Comparison of ENCODE assay signal across 9 mouse cellular contexts in genomic region chr15:36895031-36895430, GRCm38 (mm10).
"Had no signal": no experiment of that assay in that cellular context is flagged by ENCODE, and none has a peak within 500 bp of the region (broad histone marks: within the 10 kb centered on the region; RNA-seq: fewer than 3 reads in every experiment).

No protein-coding gene starts in this region.

- DNase-seq: liver, postnatal 0 days; lung, adult 2 months; lung, postnatal 14 days; lung, postnatal 36 days; midbrain, embryonic 14.5 days; right cerebral cortex, postnatal 14 days; thymus, adult 2 months; thymus, postnatal 25 days; thymus, postnatal 4 days had no signal
